Mouse (Mus musculus) left cerebral cortex, postnatal 14 days (tissue): ENCODE data around the gene Dennd2d. TPM values are rescaled to one million over a fixed set of nuclear protein-coding genes. Genes with fewer than 3 reads are reported as not detected.

ENCODE experiments used
- DNase-seq, 2 experiments: peaks; one replicate each; pipeline ENCODE4 v3.0.0; 2021 to 2022; ENCODE audit warnings: low spot score in 2 of 2, mixed read lengths in 1 of 2
- intact Hi-C: fragments of 180-260 bp; cut with DNase I; formaldehyde crosslinking; loops from one replicate; pipeline ENCODE4 v1.15.1; 2025
- total RNA-seq, 2 experiments: library from RNA; stranded (reverse); gene quantifications; 2 replicates each; pipeline ENCODE4 v1.2.3; 2021

Dennd2d gene
- total RNA-seq, 2 experiments from 2014 or later, result 0.31 TPM; not detected in 1

DNA sequence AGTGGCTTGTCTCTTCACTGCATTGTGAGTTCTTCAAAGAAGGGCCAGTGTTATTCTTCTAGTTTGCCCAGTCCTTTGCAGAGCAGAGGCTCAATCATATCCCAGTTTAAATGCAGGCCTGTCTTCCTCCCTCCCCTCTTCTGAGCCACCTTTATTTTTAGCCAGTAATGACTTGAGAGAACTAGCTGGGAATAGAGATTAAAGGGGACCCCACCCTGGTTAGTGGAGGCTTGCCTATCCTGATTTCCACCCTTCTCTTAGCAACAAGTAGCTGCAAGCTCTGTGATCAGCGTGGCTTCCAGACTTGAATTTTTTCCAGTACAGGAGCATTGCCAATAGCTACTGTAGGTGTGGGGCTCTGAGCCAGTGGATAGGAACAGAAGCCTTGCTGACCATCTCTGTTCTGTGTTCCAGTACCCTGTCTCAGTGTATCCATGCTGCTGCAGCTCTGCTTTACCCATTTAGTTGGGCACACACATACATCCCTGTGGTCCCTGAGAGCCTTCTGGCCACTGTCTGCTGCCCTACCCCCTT lies 12.3 kb downstream of the Dennd2d start:
- intact Hi-C loops, result no loop called here
- DNase-seq, result no peak

GRCm38 (mm10) chr3:106495346-106496044 lies 13.3 kb downstream of the Dennd2d start:
- intact Hi-C loops, result no loop called here
- DNase-seq, result no peak

GRCm38 (mm10) chr3:106496045-106496721 lies 14.0 kb downstream of the Dennd2d start:
- intact Hi-C loops, result no loop called here
- peak; percentile 11 to 15 for DNase-seq

DNA sequence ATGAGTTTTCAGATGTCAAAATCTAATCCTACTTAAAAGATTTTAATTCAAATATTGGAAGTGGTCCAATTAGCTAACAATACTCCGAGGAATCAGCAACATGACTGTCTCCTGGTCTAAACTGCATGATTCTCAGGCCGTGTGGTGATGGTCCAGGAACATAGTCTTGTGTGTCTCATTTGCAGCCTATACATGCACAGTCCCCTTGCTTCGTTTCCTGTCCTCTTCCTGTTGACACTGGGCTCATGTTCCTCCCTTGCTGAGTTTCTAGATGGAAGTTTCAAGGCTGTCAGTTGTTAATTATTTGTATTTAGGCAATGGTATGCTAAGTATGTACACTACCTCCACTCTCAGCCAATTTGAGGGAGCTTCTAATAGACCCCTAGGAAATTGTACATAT lies 14.8 kb downstream of the Dennd2d start:
- intact Hi-C loops, result no loop called here
- DNase-seq, result no peak

GRCm38 (mm10) chr3:106500510-106500909 lies 18.3 kb downstream of the Dennd2d start:
- DNase-seq, result no peak
- intact Hi-C loops, result no loop called here

DNA sequence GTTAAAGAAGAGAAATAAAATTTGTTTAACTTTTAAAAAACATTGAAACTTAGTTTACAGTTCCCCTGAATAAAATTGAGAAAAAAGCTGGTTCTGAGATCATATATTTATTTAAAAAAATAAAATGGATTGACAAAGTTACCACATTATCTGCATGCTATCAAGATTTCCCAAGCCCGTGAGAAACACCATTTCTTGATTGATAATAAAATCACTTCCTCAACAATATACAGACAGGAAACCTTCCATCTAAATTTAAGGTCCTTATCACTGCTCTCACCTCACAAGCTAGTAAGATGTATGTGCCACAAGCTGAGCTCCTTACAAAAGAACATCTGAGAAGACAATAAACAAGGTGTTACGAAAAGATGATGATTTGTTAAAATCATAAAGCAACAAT lies 20.7 kb downstream of the Dennd2d start:
- no peak for DNase-seq
- intact Hi-C loops, result no loop called here

GRCm38 (mm10) chr3:106510669-106511068 lies 28.5 kb downstream of the Dennd2d start:
- intact Hi-C loops, result no loop called here
- no peak for DNase-seq

DNA sequence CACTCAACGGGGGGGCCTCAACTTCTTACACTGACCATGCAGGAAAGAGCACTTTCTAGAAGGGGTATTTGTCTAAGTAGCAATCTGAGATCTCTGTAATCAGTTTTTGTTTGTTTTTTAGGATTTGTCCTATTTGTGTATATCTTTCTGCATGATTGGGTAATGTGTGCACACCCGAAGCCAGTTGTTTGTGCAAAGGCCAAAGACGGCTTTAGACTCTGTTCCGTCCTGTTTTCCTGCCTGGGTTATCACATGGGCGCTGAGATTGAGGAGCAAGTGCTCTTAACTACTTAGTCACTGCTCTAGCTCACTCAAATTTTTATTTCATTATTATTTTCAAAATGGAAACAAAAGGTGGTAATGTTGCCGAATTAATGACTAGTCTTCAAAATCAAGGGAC lies 32.8 kb downstream of the Dennd2d start:
- intact Hi-C loops, result no loop called here
- DNase-seq, result no peak

- no peak for DNase-seq
- intact Hi-C loops, result no loop called here
Observed at GRCm38 (mm10) chr3:106522730-106523129, 40.5 kb downstream of the Dennd2d start.

GRCm38 (mm10) chr3:106526411-106526810 lies 44.2 kb downstream of the Dennd2d start:
- no peak for DNase-seq
- intact Hi-C loops, result no loop called here

DNA sequence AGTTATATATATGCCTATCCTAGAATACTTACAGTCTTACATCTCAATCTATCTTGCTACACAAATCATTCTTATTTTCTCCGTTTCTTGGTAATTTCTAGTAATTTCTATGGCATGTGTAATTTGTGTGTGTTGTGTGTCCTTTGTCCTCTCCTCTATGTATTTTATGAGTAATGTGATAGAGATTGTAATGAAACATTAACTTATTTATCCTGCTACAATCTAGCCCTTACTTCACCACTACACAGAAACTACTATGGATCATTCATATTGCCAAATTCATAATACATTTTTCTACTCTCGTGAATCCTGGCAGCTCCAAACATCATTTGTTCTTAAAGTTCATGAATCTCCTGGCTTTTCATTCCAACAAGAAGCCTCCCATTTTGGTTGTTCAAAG lies 45.8 kb downstream of the Dennd2d start:
- intact Hi-C loops, result no loop called here
- no peak for DNase-seq

- intact Hi-C loops, result no loop called here
- no peak for DNase-seq
Observed at GRCm38 (mm10) chr3:106533277-106533676, 51.1 kb downstream of the Dennd2d start.

DNA sequence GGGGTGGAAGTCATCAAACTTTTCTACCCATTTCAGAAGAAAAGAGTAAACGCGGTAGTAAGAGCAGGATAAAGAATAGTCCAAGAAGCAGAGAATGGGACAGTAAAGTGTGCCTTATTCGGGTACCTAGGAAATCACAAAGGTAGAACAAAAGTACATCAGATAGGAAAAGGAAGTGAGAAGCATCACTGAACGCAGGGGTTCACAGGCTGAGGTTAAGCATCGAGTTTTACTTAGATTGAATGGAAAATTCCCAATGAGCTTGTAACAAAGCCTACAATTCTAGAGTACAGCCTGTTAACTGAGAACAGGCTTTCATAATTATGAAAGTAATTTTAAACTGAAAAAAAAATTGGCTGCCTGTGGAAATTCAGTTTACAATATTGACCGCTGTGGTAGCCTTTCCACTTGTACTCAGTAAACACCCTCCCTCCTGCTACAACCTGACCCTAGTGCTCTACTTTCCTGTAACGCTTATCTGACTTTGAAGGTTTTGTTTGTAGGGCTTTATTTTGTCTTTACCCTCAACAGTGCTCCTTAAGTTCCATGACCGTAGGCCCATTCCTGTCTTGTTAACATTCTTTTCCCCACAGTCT lies 62.6 kb downstream of the Dennd2d start:
- intact Hi-C loops, result loop anchor here (10.0 kb wide), 1 partner anchor 180 kb away; no protein-coding TSS in a partner anchor

DNA sequence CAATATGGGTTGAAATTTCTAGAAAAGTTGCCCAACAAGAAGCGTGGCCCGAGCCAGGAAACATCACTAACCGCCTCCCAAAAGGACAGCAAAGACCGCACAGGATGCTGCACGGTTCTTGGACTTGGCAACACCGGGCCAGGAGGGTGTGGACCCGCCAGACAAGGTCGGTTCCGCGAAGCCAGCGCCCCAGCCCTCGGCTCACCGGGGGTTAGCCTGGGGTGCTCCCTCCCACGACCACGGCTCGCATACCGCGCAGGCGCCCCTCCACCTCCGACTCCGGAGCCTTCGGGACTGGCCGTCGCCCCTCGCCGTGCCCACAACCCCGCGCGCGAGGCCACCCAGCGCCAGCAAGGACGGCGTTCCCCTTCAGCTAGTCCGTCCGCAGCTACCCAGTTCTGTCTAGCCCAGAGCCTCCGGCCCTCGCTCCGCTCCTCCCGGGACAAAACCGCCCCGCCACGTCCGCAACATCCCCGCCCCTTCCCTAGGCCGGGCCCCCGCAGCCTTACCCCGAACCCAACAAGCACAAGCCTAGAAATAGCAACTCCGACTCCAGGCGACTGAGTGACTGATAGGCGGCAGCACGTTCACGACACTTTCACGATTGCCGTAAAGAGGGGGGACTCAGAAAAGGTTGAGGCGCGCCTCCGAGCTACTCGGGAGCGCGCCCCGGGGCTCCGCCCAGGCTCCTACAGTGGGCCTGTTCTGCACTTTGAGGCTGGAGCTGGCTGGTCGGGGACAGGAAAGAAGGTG lies 65.1 kb downstream of the Dennd2d start, which contains the start of the genes Dram2 and Cept1:
Gene Dram2, plus strand, starts transcription at position 628 of the 753 bp plus-strand sequence.
Gene Cept1, minus strand, starts transcription at position 632 of the 753 bp plus-strand sequence.
- peak; percentile 93 to 97 for DNase-seq
- intact Hi-C loops, result loop anchor here (10.0 kb wide), 1 partner anchor 177 kb away; no protein-coding TSS in a partner anchor

More for the DNA sequence above, 62.6 kb downstream of the Dennd2d start:
- DNase-seq, result no peak

- intact Hi-C loops, result loop anchor here (10.0 kb wide), 1 partner anchor 177 kb away; no protein-coding TSS in a partner anchor
- DNase-seq, result peak; percentile 5 to 14
Observed at GRCm38 (mm10) chr3:106547924-106548539, 65.8 kb downstream of the Dennd2d start.

- no peak for DNase-seq
- intact Hi-C loops, result loop anchor here (10.0 kb wide), 1 partner anchor 176 kb away; no protein-coding TSS in a partner anchor
Observed at GRCm38 (mm10) chr3:106548971-106549370, 66.8 kb downstream of the Dennd2d start.
